Comparison of ENCODE assay signal across 11 mouse cellular contexts in the genomic region with DNA sequence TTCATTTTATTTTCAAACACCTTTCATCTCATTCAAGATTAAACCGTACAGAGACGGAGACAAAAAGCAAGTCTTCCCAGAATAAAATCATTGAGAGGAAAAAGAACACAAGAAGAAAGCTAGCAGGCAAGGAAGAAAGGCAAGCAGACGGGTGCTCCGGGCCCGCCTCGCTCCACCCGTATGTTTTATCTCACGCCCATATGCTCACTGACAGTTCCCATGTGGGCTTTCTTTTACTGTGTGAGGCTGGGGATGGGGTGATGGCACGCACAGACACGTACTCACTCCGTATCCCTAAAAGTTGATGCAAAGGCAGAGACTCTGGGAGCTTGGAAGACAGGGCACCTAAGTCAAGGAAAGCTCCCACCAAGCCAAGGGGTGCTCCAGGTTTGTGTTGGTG.
DNase-seq lines count a peak whose midpoint lies in the region; ATAC-seq and TF ChIP-seq lines count a peak whose summit lies in the region.
"Had no signal": no experiment of that assay in that cellular context is flagged by ENCODE, and none has a peak within 500 bp of the region (broad histone marks: within the 10 kb centered on the region; RNA-seq: fewer than 3 reads in every experiment).

No protein-coding gene starts in this region.

- no peak for DNase-seq in forebrain, embryonic 11.5 days (ENCODE audit: low spot score)
- DNase-seq in brain, embryonic 14.5 days (ENCODE audit: low read depth): peak; percentile 70
- DNase-seq in midbrain, postnatal 0 days (ENCODE audit: low spot score): no peak
- DNase-seq in cerebellum, postnatal 36 days: no peak
- no peak for DNase-seq in urinary bladder, postnatal 10 days (ENCODE audit: low spot score)
- DNase-seq in thymus, postnatal 4 days: no peak
- DNase-seq: kidney, adult 18-20 months; lung, postnatal 14 days; thymus, adult 2 months had no signal

- ATAC-seq in forebrain, embryonic 15.5 days (replicated peaks): peak; percentile 89
- ATAC-seq in forebrain, embryonic 11.5 days (replicated peaks; ENCODE audit: low FRiP score): no peak
- ATAC-seq in hindbrain, embryonic 15.5 days (ENCODE audit: low FRiP score, low read depth): no peak
- no peak for ATAC-seq in midbrain, postnatal 0 days (ENCODE audit: low FRiP score)

- H3K4me2 ChIP-seq in forebrain, embryonic 15.5 days (replicated peaks): no peak overlapping the region
- no peak overlapping the region for H3K4me2 ChIP-seq in forebrain, embryonic 11.5 days (ENCODE audit: low read depth, low read length, severe bottlenecking)
- H3K4me2 ChIP-seq in hindbrain, embryonic 15.5 days: no peak overlapping the region
- H3K4me2 ChIP-seq in midbrain, postnatal 0 days (ENCODE audit: low read depth, low read length, poor library complexity, severe bottlenecking): no peak overlapping the region

- no peak for TF ChIP-seq POLR2A in brain, embryonic 14.5 days (IDR thresholded peaks at IDR 0.05; ENCODE audit: borderline replicate concordance, extremely low read depth, insufficient read depth, insufficient read length, poor library complexity, severe bottlenecking)

- H3K27me3 ChIP-seq in forebrain, embryonic 15.5 days: no peaks in the 10 kb centered on the region
- no peaks in the 10 kb centered on the region for H3K27me3 ChIP-seq in forebrain, embryonic 11.5 days (ENCODE audit: control insufficient read depth, insufficient read depth, low read length)
- H3K27me3 ChIP-seq in hindbrain, embryonic 15.5 days: no peaks in the 10 kb centered on the region
- H3K27me3 ChIP-seq in midbrain, postnatal 0 days (ENCODE audit: insufficient read depth, low read length): no peaks in the 10 kb centered on the region

- peak overlapping the region; percentile 84 for H3K27ac ChIP-seq in forebrain, embryonic 15.5 days (replicated peaks)
- H3K27ac ChIP-seq in forebrain, embryonic 11.5 days (ENCODE audit: low read depth, low read length): no peak overlapping the region
- peak overlapping the region; percentile 58 for H3K27ac ChIP-seq in hindbrain, embryonic 15.5 days (replicated peaks)
- 0 out of 2 replicates have a peak overlapping the region, but pooled peaks have one; percentile 0 for H3K27ac ChIP-seq in midbrain, postnatal 0 days (ENCODE audit: low read depth, low read length)

- H3K4me1 ChIP-seq in forebrain, embryonic 15.5 days: peaks cover 32% of the 10 kb centered on the region
- H3K4me1 ChIP-seq in forebrain, embryonic 11.5 days (replicated peaks; ENCODE audit: control insufficient read depth, insufficient read depth, low read length): no peaks in the 10 kb centered on the region
- peaks cover 41% of the 10 kb centered on the region for H3K4me1 ChIP-seq in hindbrain, embryonic 15.5 days (replicated peaks)
- no peaks in the 10 kb centered on the region for H3K4me1 ChIP-seq in midbrain, postnatal 0 days (ENCODE audit: insufficient read depth, low read length)

- H3K9me3 ChIP-seq in forebrain, embryonic 15.5 days: no peaks in the 10 kb centered on the region
- H3K9me3 ChIP-seq in forebrain, embryonic 11.5 days (ENCODE audit: control insufficient read depth, low read length): no peaks in the 10 kb centered on the region
- H3K9me3 ChIP-seq in hindbrain, embryonic 15.5 days: no peaks in the 10 kb centered on the region
- H3K9me3 ChIP-seq in midbrain, postnatal 0 days (ENCODE audit: low read length): no peaks in the 10 kb centered on the region

- 65% methylated on average over 11 of the region's 11 CpGs for WGBS in forebrain, embryonic 15.5 days
- WGBS in forebrain, embryonic 11.5 days: 81% methylated on average over 11 of the region's 11 CpGs
- WGBS in hindbrain, embryonic 15.5 days: 63% methylated on average over 11 of the region's 11 CpGs
- 59% methylated on average over 11 of the region's 11 CpGs for WGBS in midbrain, postnatal 0 days

- H3K4me3 ChIP-seq in forebrain, embryonic 15.5 days: no peak overlapping the region
- no peak overlapping the region for H3K4me3 ChIP-seq in forebrain, embryonic 11.5 days (ENCODE audit: low read depth, low read length)
- no peak overlapping the region for H3K4me3 ChIP-seq in hindbrain, embryonic 15.5 days
- no peak overlapping the region for H3K4me3 ChIP-seq in midbrain, postnatal 0 days (ENCODE audit: low read depth, low read length)

- H3K36me3 ChIP-seq in forebrain, embryonic 15.5 days: no peaks in the 10 kb centered on the region
- H3K36me3 ChIP-seq in forebrain, embryonic 11.5 days (ENCODE audit: control insufficient read depth, insufficient read depth, low read length): no peaks in the 10 kb centered on the region
- H3K36me3 ChIP-seq in hindbrain, embryonic 15.5 days: no peaks in the 10 kb centered on the region
- no peaks in the 10 kb centered on the region for H3K36me3 ChIP-seq in midbrain, postnatal 0 days (ENCODE audit: insufficient read depth, low read length)

- TF ChIP-seq CTCF in brain, embryonic 14.5 days (IDR thresholded peaks at IDR 0.05; ENCODE audit: borderline replicate concordance, extremely low read depth, insufficient read depth, insufficient read length): no peak
- no peak for TF ChIP-seq CTCF in midbrain, postnatal 0 days (IDR thresholded peaks at IDR 0.05)

- no peak overlapping the region for H3K9ac ChIP-seq in forebrain, embryonic 15.5 days (replicated peaks)
- H3K9ac ChIP-seq in forebrain, embryonic 11.5 days (ENCODE audit: low read length): no peak overlapping the region
- no peak overlapping the region for H3K9ac ChIP-seq in hindbrain, embryonic 15.5 days
- H3K9ac ChIP-seq in midbrain, postnatal 0 days (replicated peaks; ENCODE audit: low read length, poor library complexity, severe bottlenecking): no peak overlapping the region
